Mouse (Mus musculus): ENCODE measurements at regions not wholly inside any gene's neighbourhood (a gene's known extent, or its start where the extent isn't known, plus 50 kb on each side); places are given as distances from the start of the nearest gene placed in this dataset.

GRCm38 (mm10) chr7:73596866-73597840, 55.5 kb upstream of the Chd2 start:
- H3K9ac ChIP-seq (ENCODE audit: low read length): no peak overlapping the region
- no peaks in the 10 kb centered on the region for H3K9me3 ChIP-seq (replicated peaks; ENCODE audit: control insufficient read depth, low read length)
- peaks cover 30% of the 10 kb centered on the region for H3K4me1 ChIP-seq (ENCODE audit: control insufficient read depth, insufficient read depth, low read length)
- no peak for ATAC-seq (ENCODE audit: insufficient read depth, low FRiP score)
- H3K27ac ChIP-seq (ENCODE audit: low read length): peak overlapping the region; percentile 96
- no peak overlapping the region for H3K4me3 ChIP-seq (replicated peaks; ENCODE audit: low read length)
- 50% methylated on average over 11 of the region's 11 CpGs for WGBS
- H3K4me2 ChIP-seq (ENCODE audit: low read depth, low read length): no peak overlapping the region
- no peaks in the 10 kb centered on the region for H3K36me3 ChIP-seq (ENCODE audit: control insufficient read depth, insufficient read depth, low read length)
- no peaks in the 10 kb centered on the region for H3K27me3 ChIP-seq (ENCODE audit: control insufficient read depth, insufficient read depth, low read length)

GRCm38 (mm10) chr7:73596415-73596814, 54.8 kb upstream of the Chd2 start:
- H3K36me3 ChIP-seq (ENCODE audit: control insufficient read depth, insufficient read depth, low read length): no peaks in the 10 kb centered on the region
- H3K9ac ChIP-seq (ENCODE audit: low read length): no peak overlapping the region
- peak overlapping the region; percentile 65; the same call in 1 of the 2 replicates for H3K4me2 ChIP-seq (ENCODE audit: low read depth, low read length)
- WGBS: 31% methylated on average over 2 of the region's 2 CpGs
- peaks cover 30% of the 10 kb centered on the region for H3K4me1 ChIP-seq (ENCODE audit: control insufficient read depth, insufficient read depth, low read length)
- ATAC-seq (ENCODE audit: insufficient read depth, low FRiP score): no peak
- H3K27me3 ChIP-seq (ENCODE audit: control insufficient read depth, insufficient read depth, low read length): no peaks in the 10 kb centered on the region
- H3K27ac ChIP-seq (ENCODE audit: low read length): peak overlapping the region; percentile 96
- H3K9me3 ChIP-seq (replicated peaks; ENCODE audit: control insufficient read depth, low read length): no peaks in the 10 kb centered on the region
- H3K4me3 ChIP-seq (replicated peaks; ENCODE audit: low read length): no peak overlapping the region

- peak overlapping the region; percentile 37 for H3K4me3 ChIP-seq (replicated peaks; ENCODE audit: low read length)
- 34% methylated on average over 9 of the region's 9 CpGs for WGBS
- no peaks in the 10 kb centered on the region for H3K27me3 ChIP-seq (ENCODE audit: control insufficient read depth, insufficient read depth, low read length)
- H3K27ac ChIP-seq (ENCODE audit: low read length): peak overlapping the region; percentile 96
- no peak for ATAC-seq (ENCODE audit: insufficient read depth, low FRiP score)
- peak overlapping the region; percentile 65 for H3K4me2 ChIP-seq (ENCODE audit: low read depth, low read length)
- peak overlapping the region; percentile 50 for H3K9ac ChIP-seq (ENCODE audit: low read length)
- H3K36me3 ChIP-seq (ENCODE audit: control insufficient read depth, insufficient read depth, low read length): no peaks in the 10 kb centered on the region
- no peaks in the 10 kb centered on the region for H3K9me3 ChIP-seq (replicated peaks; ENCODE audit: control insufficient read depth, low read length)
- H3K4me1 ChIP-seq (ENCODE audit: control insufficient read depth, insufficient read depth, low read length): peaks cover 30% of the 10 kb centered on the region
Observed at GRCm38 (mm10) chr7:73595860-73596259, 54.2 kb upstream of the Chd2 start.

GRCm38 (mm10) chr7:73595140-73595825, 53.7 kb upstream of the Chd2 start:
- peak; percentile 99 for ATAC-seq (ENCODE audit: insufficient read depth, low FRiP score)

GRCm38 (mm10) chr7:73594492-73595139, 53.0 kb upstream of the Chd2 start:
- Histone ChIP-seq H3K4me2 (ENCODE audit: low read depth, low read length) (peak overlapping the region; percentile 65), H3K27me3 (ENCODE audit: control insufficient read depth, insufficient read depth, low read length) (no peaks in the 10 kb centered on the region), H3K9me3 (replicated peaks; ENCODE audit: control insufficient read depth, low read length) (no peaks in the 10 kb centered on the region), H3K36me3 (ENCODE audit: control insufficient read depth, insufficient read depth, low read length) (no peaks in the 10 kb centered on the region), H3K9ac (ENCODE audit: low read length) (peak overlapping the region; percentile 70), H3K4me1 (ENCODE audit: control insufficient read depth, insufficient read depth, low read length) (peaks cover 32% of the 10 kb centered on the region), H3K4me3 (replicated peaks; ENCODE audit: low read length) (peak overlapping the region; percentile 37), H3K27ac (ENCODE audit: low read length) (peak overlapping the region; percentile 96)
- 1% methylated on average over 14 of the region's 14 CpGs for WGBS
- ATAC-seq (ENCODE audit: insufficient read depth, low FRiP score): no peak

More at GRCm38 (mm10) chr7:73595140-73595825, 53.7 kb upstream of the Chd2 start:
- Histone ChIP-seq H3K4me1 (ENCODE audit: control insufficient read depth, insufficient read depth, low read length) (peaks cover 30% of the 10 kb centered on the region), H3K27ac (ENCODE audit: low read length) (peak overlapping the region; percentile 96), H3K4me2 (ENCODE audit: low read depth, low read length) (peak overlapping the region; percentile 65), H3K27me3 (ENCODE audit: control insufficient read depth, insufficient read depth, low read length) (no peaks in the 10 kb centered on the region), H3K4me3 (replicated peaks; ENCODE audit: low read length) (peak overlapping the region; percentile 37), H3K36me3 (ENCODE audit: control insufficient read depth, insufficient read depth, low read length) (no peaks in the 10 kb centered on the region), H3K9me3 (replicated peaks; ENCODE audit: control insufficient read depth, low read length) (no peaks in the 10 kb centered on the region), H3K9ac (ENCODE audit: low read length) (peak overlapping the region; percentile 70)
- WGBS: 2% methylated on average over 23 of the region's 23 CpGs

- Histone ChIP-seq H3K9ac (ENCODE audit: low read length) (peak overlapping the region; percentile 35; the same call in 1 of the 2 replicates), H3K36me3 (ENCODE audit: control insufficient read depth, insufficient read depth, low read length) (no peaks in the 10 kb centered on the region), H3K9me3 (replicated peaks; ENCODE audit: control insufficient read depth, low read length) (no peaks in the 10 kb centered on the region), H3K4me3 (replicated peaks; ENCODE audit: low read length) (no peak overlapping the region), H3K4me2 (ENCODE audit: low read depth, low read length) (peak overlapping the region; percentile 65; the same call in 1 of the 2 replicates), H3K4me1 (ENCODE audit: control insufficient read depth, insufficient read depth, low read length) (peaks cover 40% of the 10 kb centered on the region), H3K27ac (ENCODE audit: low read length) (peak overlapping the region; percentile 96), H3K27me3 (ENCODE audit: control insufficient read depth, insufficient read depth, low read length) (no peaks in the 10 kb centered on the region)
- no peak for ATAC-seq (ENCODE audit: insufficient read depth, low FRiP score)
- WGBS: 71% methylated on average over 17 of the region's 17 CpGs
Observed at GRCm38 (mm10) chr7:73593645-73594385, 52.2 kb upstream of the Chd2 start.

GRCm38 (mm10) chr7:73592857-73593256, 51.2 kb upstream of the Chd2 start:
- H3K4me2 ChIP-seq (ENCODE audit: low read depth, low read length): no peak overlapping the region
- WGBS: 93% methylated on average over 5 of the region's 5 CpGs
- no peaks in the 10 kb centered on the region for H3K36me3 ChIP-seq (ENCODE audit: control insufficient read depth, insufficient read depth, low read length)
- H3K4me1 ChIP-seq (ENCODE audit: control insufficient read depth, insufficient read depth, low read length): peaks cover 45% of the 10 kb centered on the region
- H3K9ac ChIP-seq (ENCODE audit: low read length): no peak overlapping the region
- no peaks in the 10 kb centered on the region for H3K9me3 ChIP-seq (replicated peaks; ENCODE audit: control insufficient read depth, low read length)
- no peak overlapping the region for H3K27ac ChIP-seq (ENCODE audit: low read length)
- no peaks in the 10 kb centered on the region for H3K27me3 ChIP-seq (ENCODE audit: control insufficient read depth, insufficient read depth, low read length)
- no peak overlapping the region for H3K4me3 ChIP-seq (replicated peaks; ENCODE audit: low read length)
- no peak for ATAC-seq (ENCODE audit: insufficient read depth, low FRiP score)
